Mouse (Mus musculus) G1E-ER4 (cell line): ENCODE results near the gene Bin2. TPM values are rescaled to one million over a fixed set of nuclear protein-coding genes. Genes with fewer than 3 reads are reported as not detected.

Experiments
- GATA1 ChIP-seq: IDR thresholded peaks from one replicate; pipeline ENCODE4 v1.8.0; 2012; ENCODE audit warnings: low read length, inconsistent platforms
- polyA plus RNA-seq: library from polyadenylated mRNA; stranded (reverse); fragments of >175 nt; gene quantifications from 2 replicates; pipeline ENCODE4 v1.2.3, GENCODE M21; 2012

Bin2 gene
- polyA plus RNA-seq, 1 experiment, result 28.8 TPM

- TF ChIP-seq GATA1, result no peak
These were observed 18.1 kb upstream of the Bin2 start, which contains the start of gene Cela1 for GRCm38 (mm10) chr15:100687430-100687971. Gene Cela1, minus strand, starts transcription at chr15:100687921.

GRCm38 (mm10) chr15:100686989-100687388 lies 17.6 kb upstream of the Bin2 start:
- TF ChIP-seq GATA1, result no peak

DNA sequence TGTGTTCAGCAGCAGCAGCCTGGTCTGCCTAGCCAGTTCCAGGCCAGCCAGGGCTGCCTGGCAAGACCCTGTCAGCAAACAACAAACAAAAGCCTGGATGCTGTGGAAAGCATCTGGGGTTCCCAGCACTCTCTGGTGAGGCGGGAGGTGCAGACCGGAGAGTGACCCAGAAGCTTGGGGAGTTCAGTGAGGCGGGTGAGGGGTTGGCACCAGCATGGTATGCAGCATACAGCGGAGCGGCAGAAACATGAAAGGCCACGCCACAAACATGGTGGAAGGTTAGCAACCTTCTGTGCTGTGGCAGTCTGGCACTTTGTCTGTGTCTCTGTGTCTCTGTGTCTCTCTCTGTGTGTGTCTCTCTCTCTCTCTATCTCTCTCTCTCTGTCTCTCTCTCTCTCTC lies 17.1 kb upstream of the Bin2 start:
- no peak for TF ChIP-seq GATA1

DNA sequence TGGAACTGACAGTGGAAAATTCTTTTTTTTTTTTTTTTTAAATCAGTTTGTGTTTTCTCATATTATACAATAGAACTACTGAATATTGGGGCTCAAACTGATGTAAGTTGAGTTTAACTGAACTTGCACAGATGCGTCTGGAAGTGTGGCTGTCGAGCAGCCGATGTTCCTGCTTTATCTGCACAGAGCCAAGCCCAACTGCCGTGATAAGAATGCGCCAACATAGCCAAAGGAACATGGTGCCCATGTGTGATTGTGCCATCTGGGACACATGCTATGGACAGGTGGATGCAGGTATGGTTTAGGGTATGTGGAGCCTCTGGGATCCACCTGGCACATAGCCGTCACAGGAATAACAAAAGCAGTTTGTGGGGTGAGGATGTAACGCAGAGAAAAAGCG lies 16.5 kb upstream of the Bin2 start:
- no peak for TF ChIP-seq GATA1

GRCm38 (mm10) chr15:100685255-100685654 lies 15.9 kb upstream of the Bin2 start:
- no peak for TF ChIP-seq GATA1

- TF ChIP-seq GATA1, result no peak
These were observed 15.1 kb upstream of the Bin2 start for GRCm38 (mm10) chr15:100684450-100684849.

GRCm38 (mm10) chr15:100683041-100683440 lies 13.7 kb upstream of the Bin2 start:
- no peak for TF ChIP-seq GATA1

DNA sequence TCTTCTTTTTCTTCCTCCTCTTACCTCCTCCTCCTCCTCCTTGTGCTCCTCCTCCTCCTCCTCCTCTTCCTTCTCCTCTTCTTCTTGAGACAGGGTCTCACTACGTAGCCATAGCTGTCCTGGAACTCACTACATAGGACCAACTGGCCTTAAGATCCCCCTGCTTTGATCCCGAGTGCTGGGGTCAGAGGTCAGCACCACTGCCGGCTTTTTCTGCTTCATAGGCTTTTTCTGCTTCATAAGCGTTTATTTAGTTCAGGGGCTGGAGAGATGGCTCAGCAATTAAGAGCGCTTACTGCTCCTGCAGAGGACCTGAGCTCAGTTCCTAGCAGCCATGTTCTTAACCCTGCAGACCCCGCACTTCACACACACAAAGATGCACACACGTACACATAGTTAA lies 12.4 kb upstream of the Bin2 start:
- TF ChIP-seq GATA1, result no peak

DNA sequence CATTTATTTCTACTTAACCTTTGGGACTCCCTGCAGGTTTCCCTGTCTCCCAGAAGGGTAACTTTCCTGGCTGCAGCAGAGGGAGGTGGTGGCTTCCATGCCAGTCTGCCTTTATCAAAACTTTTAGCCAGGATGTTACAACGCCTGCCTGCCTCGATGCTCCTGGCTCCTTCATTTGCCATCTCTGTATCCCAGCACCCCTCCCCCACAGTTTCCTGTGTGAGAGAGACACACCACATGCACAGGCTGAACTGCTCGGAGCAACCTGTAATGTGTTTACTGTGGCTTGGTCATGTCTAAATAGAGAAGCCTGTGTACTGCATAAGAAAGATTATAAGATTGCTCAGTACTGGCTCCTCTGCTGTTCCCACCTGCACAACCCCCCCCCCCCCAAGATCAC lies 11.0 kb upstream of the Bin2 start:
- no peak for TF ChIP-seq GATA1

- no peak for TF ChIP-seq GATA1
These were observed 9.7 kb upstream of the Bin2 start for GRCm38 (mm10) chr15:100679005-100679404.

- no peak for TF ChIP-seq GATA1
These were observed 9.2 kb upstream of the Bin2 start for GRCm38 (mm10) chr15:100678581-100678980.

- TF ChIP-seq GATA1, result no peak
These were observed 8.3 kb upstream of the Bin2 start for GRCm38 (mm10) chr15:100677675-100678074.

- TF ChIP-seq GATA1, result no peak
These were observed 7.2 kb upstream of the Bin2 start for GRCm38 (mm10) chr15:100676521-100676920.

DNA sequence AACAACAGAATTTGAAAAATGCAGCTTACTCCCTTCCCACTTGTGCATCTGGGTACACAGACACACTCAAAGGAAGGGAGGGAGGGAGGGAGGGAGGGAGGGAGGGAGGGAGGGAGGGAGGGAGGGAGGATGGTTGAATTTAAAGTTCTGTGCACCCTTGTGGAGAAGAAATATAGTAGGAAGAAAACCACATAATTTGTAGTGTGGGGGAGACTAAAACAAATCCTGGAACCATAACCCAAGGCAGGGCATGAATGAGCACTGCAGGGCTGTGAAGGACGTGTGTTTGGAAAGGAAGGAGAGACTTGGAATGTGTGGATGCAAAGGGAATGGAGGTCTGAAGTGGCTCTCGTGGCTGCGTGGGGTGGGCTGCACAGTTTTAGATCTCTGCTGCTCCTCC lies 6.1 kb upstream of the Bin2 start:
- TF ChIP-seq GATA1, result no peak

DNA sequence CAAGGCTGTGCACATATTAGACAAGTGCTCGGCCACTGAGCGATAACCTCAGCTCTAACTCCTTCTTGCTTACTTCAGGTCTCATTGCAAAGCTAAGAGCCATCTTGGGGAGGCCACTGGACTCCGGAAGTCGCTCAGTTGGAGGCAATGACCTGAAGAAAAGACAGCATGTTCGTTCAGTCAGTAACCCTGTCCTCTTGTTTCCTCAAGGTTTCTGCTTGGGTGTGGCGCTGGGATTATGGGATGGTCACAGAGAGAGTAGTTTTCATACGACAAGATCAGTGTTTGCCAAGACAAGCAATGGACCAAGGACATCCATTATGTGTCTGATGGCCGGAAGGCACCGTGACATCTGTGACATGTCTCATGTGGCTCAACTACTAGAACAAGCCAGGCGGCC lies 5.2 kb upstream of the Bin2 start:
- no peak for TF ChIP-seq GATA1

GRCm38 (mm10) chr15:100673585-100674391 lies 4.4 kb upstream of the Bin2 start:
- no peak for TF ChIP-seq GATA1

DNA sequence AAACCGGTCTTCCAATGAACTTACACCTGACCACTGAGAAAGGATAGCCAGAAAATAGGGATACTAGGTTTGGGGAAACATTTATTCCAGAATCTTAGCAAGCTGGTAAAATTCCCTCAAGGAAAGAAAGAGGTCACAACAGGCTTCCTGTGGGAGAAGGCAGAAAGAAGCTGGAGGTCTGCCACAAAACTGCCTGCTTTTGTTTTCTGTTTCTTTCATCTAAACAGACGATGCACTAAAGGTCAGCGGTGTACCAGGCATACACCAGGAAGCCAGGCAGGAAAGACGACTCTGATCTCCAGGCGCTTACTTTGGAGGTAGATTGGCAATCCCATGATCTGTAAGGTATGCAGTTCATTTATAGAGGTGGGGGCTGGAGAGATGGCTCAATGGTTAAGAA lies 1.5 kb upstream of the Bin2 start:
- TF ChIP-seq GATA1, result no peak
